Mouse (Mus musculus) hindbrain, postnatal 0 days (tissue): ENCODE results near the gene Usp30. TPM values are rescaled to one million over a fixed set of nuclear protein-coding genes. Genes with fewer than 3 reads are reported as not detected.
A peak's percentile ranks its signal among the peaks of the same experiment; 100 is the strongest.

Experiments used
- ATAC-seq: fragments of 200-750 bp; cut with Nextera tagmentation; 2 replicates; pipeline ENCODE4 v1.8.0; 2017; ENCODE audit warnings: mild to moderate bottlenecking, moderate TSS enrichment, moderate library complexity
- DNase-seq: peaks from one replicate; pipeline ENCODE4 v3.0.0-alpha.2; 2015; ENCODE audit warnings: low spot score
- H3K27ac ChIP-seq: fragments of 300-500 bp; sonication (generic); 2 replicates; pipeline ENCODE4 v1.5.1; 2014; ENCODE audit warnings: mild to moderate bottlenecking
- H3K27me3 ChIP-seq: fragments of 300-500 bp; sonication (generic); 2 replicates; pipeline ENCODE4 v1.6.1; 2014; ENCODE audit warnings: low read length, mixed read lengths; ENCODE audit not compliant: insufficient read depth
- H3K36me3 ChIP-seq: fragments of 300-500 bp; sonication (generic); 2 replicates; pipeline ENCODE4 v1.6.1; 2014; ENCODE audit warnings: low read length, mixed read lengths; ENCODE audit not compliant: insufficient read depth
- H3K4me1 ChIP-seq: fragments of 300-500 bp; sonication (generic); 2 replicates; pipeline ENCODE4 v1.6.1; 2014; ENCODE audit warnings: antibody characterized with exemption, low read length, mixed read lengths; ENCODE audit not compliant: insufficient read depth
- H3K4me2 ChIP-seq: fragments of 300-500 bp; sonication (generic); 2 replicates; pipeline ENCODE4 v1.6.1; 2014; ENCODE audit warnings: low read depth, mild to moderate bottlenecking, low read length, moderate library complexity, mixed read lengths
- H3K4me3 ChIP-seq: fragments of 300-500 bp; sonication (generic); 2 replicates; pipeline ENCODE4 v1.5.1; 2014; ENCODE audit warnings: low read length
- H3K9ac ChIP-seq: fragments of 300-500 bp; sonication (generic); replicated peaks from 2 replicates; pipeline ENCODE4 v1.6.1; 2014; ENCODE audit warnings: mild to moderate bottlenecking, low read length, moderate library complexity, mixed read lengths
- H3K9me3 ChIP-seq: fragments of 300-500 bp; sonication (generic); 2 replicates; pipeline ENCODE4 v1.6.1; 2016; ENCODE audit warnings: low read length, mixed read lengths
- CTCF ChIP-seq: IDR thresholded peaks from 2 replicates; pipeline ENCODE4 v1.5.1; 2016; ENCODE audit warnings: antibody characterized with exemption, control low read depth, low read depth
- WGBS: fragments of 180-500 bp; shearing (Covaris S2); extraction: QIAGEN DNeasy Blood & Tissue Kit; methylation state at CpG from one replicate; pipeline ENCODE4 v1.1.7; 2014; 5-methylcytosine and 5-hydroxymethylcytosine counted together
- polyA plus RNA-seq: library from polyadenylated mRNA; unstranded; fragments of >200 nt; fragmentation: Nextera tagmentation; extraction: Ambion mirVana; gene quantifications from 2 replicates; pipeline ENCODE4 v1.2.1, GENCODE M21; 2015
- total RNA-seq: library from RNA; depleted of rRNA; stranded (reverse); fragments of >200 nt; gene quantifications from 2 replicates; pipeline ENCODE4 v1.2.3, GENCODE M21; 2014; rRNA removed

The Usp30 gene
- total and polyA plus RNA-seq, 2 experiments from 2014 or later = 17.6 to 47.2 TPM

DNA sequence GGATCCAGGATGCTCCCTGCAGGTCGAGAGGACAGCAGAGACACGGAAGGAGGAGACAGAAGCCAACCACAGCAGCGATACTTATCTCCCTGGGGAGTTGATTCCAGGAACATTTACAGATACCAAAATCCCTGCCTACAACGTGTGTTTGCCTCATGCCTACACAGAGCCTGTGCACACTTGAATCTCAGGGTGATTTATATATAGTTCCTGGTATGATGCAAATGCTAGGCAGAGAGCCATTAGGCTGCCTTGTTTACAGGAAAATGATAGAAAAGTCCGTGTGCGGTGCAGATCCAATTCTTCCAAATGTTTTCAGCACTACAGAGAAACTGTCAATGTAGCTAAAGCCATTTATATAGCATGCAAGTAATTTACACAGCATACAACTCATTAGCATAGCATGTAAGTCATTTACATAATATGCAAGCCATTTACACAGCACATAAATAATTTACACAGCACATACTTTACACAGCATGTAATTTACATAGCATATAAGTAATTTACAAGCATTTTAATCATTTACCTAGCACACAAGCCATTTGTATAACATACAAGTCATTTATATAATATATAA lies 97.9 kb downstream of the Usp30 start:
- no peaks in the 10 kb centered on the region for H3K27me3 ChIP-seq
- no peak overlapping the region for H3K27ac ChIP-seq
- H3K36me3 ChIP-seq = no peaks in the 10 kb centered on the region
- no peak for DNase-seq
- H3K4me2 ChIP-seq = no peak overlapping the region
- 71% methylated on average over 6 of the region's 6 CpGs for WGBS
- no peak for ATAC-seq
- no peak overlapping the region for H3K4me3 ChIP-seq
- no peak for TF ChIP-seq CTCF
- H3K9me3 ChIP-seq = no peaks in the 10 kb centered on the region
- no peaks in the 10 kb centered on the region for H3K4me1 ChIP-seq
- no peak overlapping the region for H3K9ac ChIP-seq

DNA sequence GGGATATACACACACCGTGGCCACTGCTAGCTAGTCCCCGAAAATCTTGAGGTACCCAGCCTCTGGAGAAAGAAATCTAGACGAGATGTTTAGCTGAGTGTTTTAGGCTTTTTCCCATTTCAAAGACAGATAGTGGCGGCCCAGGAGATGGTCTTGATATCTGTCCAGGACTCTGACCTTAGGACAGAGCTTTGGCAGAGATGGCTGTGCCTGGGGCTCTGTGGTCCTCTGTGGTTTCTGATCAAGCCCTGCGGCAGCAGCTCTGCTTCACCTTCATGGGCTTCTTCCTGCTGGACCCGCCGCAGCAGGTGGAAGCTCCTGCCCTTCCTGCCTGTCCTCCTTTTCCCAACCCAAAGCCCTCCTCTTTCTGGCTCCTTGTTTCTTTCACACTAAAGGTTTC lies 105.1 kb downstream of the Usp30 start:
- no peak for TF ChIP-seq CTCF
- no peak overlapping the region for H3K4me2 ChIP-seq
- H3K27me3 ChIP-seq = 0 out of 2 replicates have a peak, but pooled peaks cover 4% of the 10 kb centered on the region
- WGBS = 90% methylated on average over 7 of the region's 7 CpGs
- no peak for ATAC-seq
- H3K4me3 ChIP-seq = no peak overlapping the region
- DNase-seq = no peak
- H3K4me1 ChIP-seq = peaks cover under 1% of the 10 kb centered on the region; the same call in 1 of the 2 replicates
- no peaks in the 10 kb centered on the region for H3K9me3 ChIP-seq
- no peak overlapping the region for H3K9ac ChIP-seq
- no peaks in the 10 kb centered on the region for H3K36me3 ChIP-seq
- H3K27ac ChIP-seq = no peak overlapping the region

DNA sequence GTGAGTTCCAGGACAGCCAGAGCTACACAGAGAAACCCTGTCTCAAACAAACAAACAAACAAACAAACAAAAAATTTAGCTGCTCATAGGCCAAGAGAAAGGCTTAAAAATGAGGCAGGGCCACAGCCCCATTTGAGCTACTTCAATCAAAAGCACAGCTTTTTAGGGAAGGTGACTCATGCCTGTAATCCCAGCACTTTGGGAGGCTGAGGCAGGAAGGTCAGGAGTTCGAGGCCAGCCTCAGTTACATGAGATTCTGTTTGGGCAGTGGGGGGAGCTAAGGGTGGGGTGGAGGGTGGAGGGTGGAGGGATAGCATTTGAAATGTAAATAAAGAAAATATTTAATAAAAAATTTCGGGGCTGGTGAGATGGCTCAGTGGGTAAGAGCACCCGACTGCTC lies 107.7 kb downstream of the Usp30 start:
- Histone ChIP-seq H3K4me2 (no peak overlapping the region), H3K4me3 (no peak overlapping the region), H3K4me1 (peaks cover 5% of the 10 kb centered on the region; the same call in 1 of the 2 replicates), H3K9ac (no peak overlapping the region), H3K9me3 (no peaks in the 10 kb centered on the region), H3K36me3 (no peaks in the 10 kb centered on the region), H3K27ac (no peak overlapping the region), H3K27me3 (0 out of 2 replicates have a peak, but pooled peaks cover 4% of the 10 kb centered on the region)
- WGBS = 92% methylated on average over 3 of the region's 3 CpGs
- ATAC-seq (no peak), DNase-seq (no peak)
- no peak for TF ChIP-seq CTCF

DNA sequence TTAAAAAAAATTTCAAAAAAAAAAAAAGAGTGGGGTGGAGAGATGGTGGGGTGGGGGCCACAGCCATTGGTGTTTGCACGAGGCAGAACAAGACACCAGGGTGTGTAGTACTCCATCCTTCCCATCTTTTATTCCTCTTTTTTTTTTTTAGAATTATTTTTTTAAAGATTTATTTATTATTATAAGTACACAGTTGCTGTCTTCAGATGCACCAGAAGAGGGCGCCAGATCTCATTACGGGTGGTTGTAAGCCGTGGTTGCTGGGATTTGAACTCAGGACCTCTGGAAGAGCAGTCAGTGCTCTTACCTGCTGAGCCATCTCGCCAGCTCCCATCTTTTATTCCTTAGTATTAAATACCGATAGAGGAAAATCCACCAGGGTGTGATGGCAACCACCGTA lies 108.2 kb downstream of the Usp30 start:
- Histone ChIP-seq H3K9me3 (no peaks in the 10 kb centered on the region), H3K9ac (no peak overlapping the region), H3K27ac (no peak overlapping the region), H3K36me3 (no peaks in the 10 kb centered on the region), H3K4me3 (no peak overlapping the region), H3K4me2 (no peak overlapping the region), H3K4me1 (peaks cover 5% of the 10 kb centered on the region; the same call in 1 of the 2 replicates), H3K27me3 (0 out of 2 replicates have a peak, but pooled peaks cover 4% of the 10 kb centered on the region)
- ATAC-seq (no peak), DNase-seq (no peak)
- TF ChIP-seq CTCF = peak; percentile 39
- WGBS = 78% methylated on average over 7 of the region's 7 CpGs

DNA sequence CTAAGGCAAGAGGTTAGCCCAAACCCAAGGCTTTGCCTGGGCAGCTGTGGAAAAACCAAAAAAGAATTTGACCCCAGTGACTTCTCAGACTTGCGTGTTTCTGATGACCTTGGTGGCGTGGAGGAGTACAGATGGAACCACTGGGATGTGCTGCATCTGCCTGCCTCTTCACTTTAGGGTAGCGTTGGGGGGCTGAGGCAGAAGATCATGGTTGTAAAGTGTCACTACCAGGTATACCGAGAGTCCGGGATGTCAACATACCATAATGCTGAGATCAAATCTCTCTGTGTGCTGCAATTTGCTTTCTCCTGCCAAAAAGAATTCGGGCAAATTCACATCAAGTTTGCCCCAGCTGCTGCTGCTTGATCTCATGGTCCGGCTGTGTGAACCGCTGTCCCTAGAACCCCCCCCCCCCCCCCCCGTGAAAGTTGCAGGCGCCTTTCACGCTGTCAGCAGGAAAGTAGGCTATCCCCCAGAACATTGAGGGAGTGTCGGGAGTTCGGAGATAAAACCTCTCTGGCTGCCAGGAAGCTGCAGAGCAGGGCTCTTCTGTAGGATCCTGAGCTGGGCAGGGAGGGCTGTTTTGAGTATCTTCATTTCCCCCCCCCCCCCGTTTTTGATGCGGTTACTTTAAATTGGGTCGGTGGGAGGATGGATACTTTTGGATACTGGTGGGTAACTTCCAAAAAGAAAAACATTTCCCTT lies 108.8 kb downstream of the Usp30 start:
- ATAC-seq (no peak), DNase-seq (no peak)
- Histone ChIP-seq H3K9me3 (no peaks in the 10 kb centered on the region), H3K9ac (no peak overlapping the region), H3K4me2 (peak overlapping the region; percentile 16; the same call in 1 of the 2 replicates), H3K4me1 (peaks cover 5% of the 10 kb centered on the region; the same call in 1 of the 2 replicates), H3K27me3 (0 out of 2 replicates have a peak, but pooled peaks cover 4% of the 10 kb centered on the region), H3K36me3 (no peaks in the 10 kb centered on the region), H3K27ac (no peak overlapping the region), H3K4me3 (no peak overlapping the region)
- 31% methylated on average over 15 of the region's 16 CpGs for WGBS
- TF ChIP-seq CTCF = no peak

Other genes with a start within 250 kb of the Usp30 start
- 2.8 and 4.1 TPM in 2 replicates for gene Selplg, start 232.8 kb upstream of the Usp30 start, total RNA-seq
- gene Selplg, start 232.8 kb upstream of the Usp30 start, polyA plus RNA-seq = 1.8 and 2.2 TPM in 2 replicates
- gene Coro1c, start 156.7 kb upstream of the Usp30 start, total RNA-seq = 151 and 159 TPM in 2 replicates
- gene Coro1c, start 156.7 kb upstream of the Usp30 start, polyA plus RNA-seq = 140 and 149 TPM in 2 replicates
- 12.4 and 14.5 TPM in 2 replicates for gene Ssh1, start 71.6 kb upstream of the Usp30 start, total RNA-seq
- 9.7 and 11.6 TPM in 2 replicates for gene Ssh1, start 71.6 kb upstream of the Usp30 start, polyA plus RNA-seq
- gene Dao, start 61.8 kb upstream of the Usp30 start, total RNA-seq = 0.84 TPM in 1 of 2 replicates, not detected in the other
- gene Dao, start 61.8 kb upstream of the Usp30 start, polyA plus RNA-seq = 0.14 TPM in 1 of 2 replicates, not detected in the other
- 159 and 173 TPM in 2 replicates for gene Svop, start 26.1 kb downstream of the Usp30 start, total RNA-seq
- gene Svop, start 26.1 kb downstream of the Usp30 start, polyA plus RNA-seq = 73.8 and 81.3 TPM in 2 replicates
- gene Alkbh2, start 62.8 kb downstream of the Usp30 start, total RNA-seq = 3.1 and 9.5 TPM in 2 replicates
- gene Alkbh2, start 62.8 kb downstream of the Usp30 start, polyA plus RNA-seq = 7.6 and 8.0 TPM in 2 replicates
- gene Ung, start 64.9 kb downstream of the Usp30 start, total RNA-seq = 13.8 and 15.5 TPM in 2 replicates
- 13.8 and 14.0 TPM in 2 replicates for gene Ung, start 64.9 kb downstream of the Usp30 start, polyA plus RNA-seq
- gene Acacb, start 81.1 kb downstream of the Usp30 start, total RNA-seq = 3.4 and 7.0 TPM in 2 replicates
- gene Acacb, start 81.1 kb downstream of the Usp30 start, polyA plus RNA-seq = 5.1 and 6.1 TPM in 2 replicates
- 0.47 and 1.4 TPM in 2 replicates for gene Foxn4, start 208.3 kb downstream of the Usp30 start, total RNA-seq
- 0.36 and 0.47 TPM in 2 replicates for gene Foxn4, start 208.3 kb downstream of the Usp30 start, polyA plus RNA-seq
- 0.72 TPM in 1 of 2 replicates, not detected in the other for gene Myo1h, start 223.7 kb downstream of the Usp30 start, total RNA-seq
- gene Myo1h, start 223.7 kb downstream of the Usp30 start, polyA plus RNA-seq = 0.56 and 0.72 TPM in 2 replicates